Mouse (Mus musculus): ENCODE measurements around the gene Map3k3. TPM values are rescaled to one million over a fixed set of nuclear protein-coding genes. Genes with fewer than 3 reads are reported as not detected.

The Map3k3 gene
- polyA plus RNA-seq, 1 experiment from 2014 or later, result 33.4 TPM

- Histone ChIP-seq H3K9ac (no peak overlapping the region), H3K9me3 (ENCODE audit: low read depth, low read length) (no peaks in the 10 kb centered on the region), H3K4me2 (no peak overlapping the region), H3K36me3 (ENCODE audit: insufficient read depth) (peaks cover 90% of the 10 kb centered on the region), H3K4me1 (ENCODE audit: insufficient read depth) (no peaks in the 10 kb centered on the region), H3K27ac (ENCODE audit: low read depth) (no peak overlapping the region), H3K27me3 (ENCODE audit: insufficient read depth, low read length) (no peaks in the 10 kb centered on the region), H3K4me3 (ENCODE audit: low read depth, low read length) (no peak overlapping the region)
- ATAC-seq (ENCODE audit: insufficient read depth), result no peak
- WGBS, result 78% methylated on average over 3 of the region's 3 CpGs
- no peak for TF ChIP-seq CTCF (IDR thresholded peaks at IDR 0.05; ENCODE audit: low read depth)
- no peak for DNase-seq
Measured at GRCm38 (mm10) chr11:106151219-106151618, 66.8 kb downstream of the Map3k3 start.

- ATAC-seq (ENCODE audit: insufficient read depth) (no peak), DNase-seq (no peak)
- Histone ChIP-seq H3K36me3 (ENCODE audit: insufficient read depth) (peaks cover 97% of the 10 kb centered on the region), H3K4me3 (ENCODE audit: low read depth, low read length) (no peak overlapping the region), H3K4me2 (no peak overlapping the region), H3K27me3 (ENCODE audit: insufficient read depth, low read length) (no peaks in the 10 kb centered on the region), H3K27ac (ENCODE audit: low read depth) (no peak overlapping the region), H3K9me3 (ENCODE audit: low read depth, low read length) (no peaks in the 10 kb centered on the region), H3K4me1 (ENCODE audit: insufficient read depth) (no peaks in the 10 kb centered on the region), H3K9ac (no peak overlapping the region)
- WGBS, result 75% methylated on average over 8 of the region's 8 CpGs
- TF ChIP-seq CTCF (IDR thresholded peaks at IDR 0.05; ENCODE audit: low read depth), result 0 out of 2 replicates have a peak, but pooled peaks have one; percentile 23
Measured at GRCm38 (mm10) chr11:106152132-106152531, 67.7 kb downstream of the Map3k3 start.

GRCm38 (mm10) chr11:106154091-106154490 lies 69.7 kb downstream of the Map3k3 start:
- H3K9ac ChIP-seq, result no peak overlapping the region
- H3K4me2 ChIP-seq, result no peak overlapping the region
- ATAC-seq (ENCODE audit: insufficient read depth) (no peak), DNase-seq (no peak)
- 76% methylated on average over 5 of the region's 5 CpGs for WGBS
- H3K4me3 ChIP-seq (ENCODE audit: low read depth, low read length), result no peak overlapping the region
- no peak overlapping the region for H3K27ac ChIP-seq (ENCODE audit: low read depth)
- no peaks in the 10 kb centered on the region for H3K27me3 ChIP-seq (ENCODE audit: insufficient read depth, low read length)
- no peak for TF ChIP-seq CTCF (IDR thresholded peaks at IDR 0.05; ENCODE audit: low read depth)
- no peaks in the 10 kb centered on the region for H3K4me1 ChIP-seq (ENCODE audit: insufficient read depth)
- H3K9me3 ChIP-seq (ENCODE audit: low read depth, low read length), result no peaks in the 10 kb centered on the region
- peaks cover 95% of the 10 kb centered on the region for H3K36me3 ChIP-seq (ENCODE audit: insufficient read depth)

- Histone ChIP-seq H3K9ac (no peak overlapping the region), H3K36me3 (ENCODE audit: insufficient read depth) (peaks cover 88% of the 10 kb centered on the region), H3K4me1 (ENCODE audit: insufficient read depth) (no peaks in the 10 kb centered on the region), H3K4me3 (ENCODE audit: low read depth, low read length) (no peak overlapping the region), H3K27ac (ENCODE audit: low read depth) (no peak overlapping the region), H3K4me2 (no peak overlapping the region), H3K9me3 (ENCODE audit: low read depth, low read length) (no peaks in the 10 kb centered on the region), H3K27me3 (ENCODE audit: insufficient read depth, low read length) (no peaks in the 10 kb centered on the region)
- TF ChIP-seq CTCF (IDR thresholded peaks at IDR 0.05; ENCODE audit: low read depth), result no peak
- no peak for DNase-seq
- WGBS, result 65% methylated on average over 2 of the region's 2 CpGs
- no peak for ATAC-seq (ENCODE audit: insufficient read depth)
Measured at GRCm38 (mm10) chr11:106154770-106155169, 70.4 kb downstream of the Map3k3 start.

GRCm38 (mm10) chr11:106155761-106156160 lies 71.3 kb downstream of the Map3k3 start:
- peaks cover 78% of the 10 kb centered on the region for H3K36me3 ChIP-seq (ENCODE audit: insufficient read depth)
- H3K9ac ChIP-seq, result no peak overlapping the region
- H3K4me1 ChIP-seq (ENCODE audit: insufficient read depth), result no peaks in the 10 kb centered on the region
- no peak overlapping the region for H3K27ac ChIP-seq (ENCODE audit: low read depth)
- no peak for TF ChIP-seq CTCF (IDR thresholded peaks at IDR 0.05; ENCODE audit: low read depth)
- DNase-seq (no peak), ATAC-seq (ENCODE audit: insufficient read depth) (no peak)
- no peak overlapping the region for H3K4me3 ChIP-seq (ENCODE audit: low read depth, low read length)
- H3K27me3 ChIP-seq (ENCODE audit: insufficient read depth, low read length), result no peaks in the 10 kb centered on the region
- H3K9me3 ChIP-seq (ENCODE audit: low read depth, low read length), result no peaks in the 10 kb centered on the region
- WGBS, result 52% methylated on average over 3 of the region's 3 CpGs
- H3K4me2 ChIP-seq, result no peak overlapping the region

GRCm38 (mm10) chr11:106156257-106156656 lies 71.8 kb downstream of the Map3k3 start:
- Histone ChIP-seq H3K9me3 (ENCODE audit: low read depth, low read length) (no peaks in the 10 kb centered on the region), H3K9ac (no peak overlapping the region), H3K4me3 (ENCODE audit: low read depth, low read length) (no peak overlapping the region), H3K4me1 (ENCODE audit: insufficient read depth) (no peaks in the 10 kb centered on the region), H3K36me3 (ENCODE audit: insufficient read depth) (peaks cover 73% of the 10 kb centered on the region), H3K27ac (ENCODE audit: low read depth) (no peak overlapping the region), H3K27me3 (ENCODE audit: insufficient read depth, low read length) (no peaks in the 10 kb centered on the region), H3K4me2 (no peak overlapping the region)
- TF ChIP-seq CTCF (IDR thresholded peaks at IDR 0.05; ENCODE audit: low read depth), result no peak
- DNase-seq (no peak), ATAC-seq (ENCODE audit: insufficient read depth) (no peak)
- WGBS, result 70% methylated on average over 1 of the region's 1 CpGs

GRCm38 (mm10) chr11:106157154-106157553 lies 72.7 kb downstream of the Map3k3 start:
- Histone ChIP-seq H3K4me1 (ENCODE audit: insufficient read depth) (no peaks in the 10 kb centered on the region), H3K4me3 (ENCODE audit: low read depth, low read length) (no peak overlapping the region), H3K4me2 (no peak overlapping the region), H3K27ac (ENCODE audit: low read depth) (no peak overlapping the region), H3K27me3 (ENCODE audit: insufficient read depth, low read length) (no peaks in the 10 kb centered on the region), H3K9ac (no peak overlapping the region), H3K9me3 (ENCODE audit: low read depth, low read length) (no peaks in the 10 kb centered on the region), H3K36me3 (ENCODE audit: insufficient read depth) (peaks cover 64% of the 10 kb centered on the region)
- TF ChIP-seq CTCF (IDR thresholded peaks at IDR 0.05; ENCODE audit: low read depth), result no peak
- WGBS, result 81% methylated on average over 7 of the region's 7 CpGs
- DNase-seq, result no peak
- no peak for ATAC-seq (ENCODE audit: insufficient read depth)

Data from lung, embryonic 14.5 days (tissue).